Mouse (Mus musculus) neural tube, embryonic 10.5 days (tissue): ENCODE measurements around the gene Ankrd31.
A peak's percentile ranks its signal among the peaks of the same experiment; 100 is the strongest.

Experiments
- DNase-seq: peaks from one replicate; pipeline ENCODE4 v3.0.0-alpha.2; 2017; ENCODE audit warnings: low spot score; ENCODE audit errors: extremely low spot score

Gene Ankrd31

DNA sequence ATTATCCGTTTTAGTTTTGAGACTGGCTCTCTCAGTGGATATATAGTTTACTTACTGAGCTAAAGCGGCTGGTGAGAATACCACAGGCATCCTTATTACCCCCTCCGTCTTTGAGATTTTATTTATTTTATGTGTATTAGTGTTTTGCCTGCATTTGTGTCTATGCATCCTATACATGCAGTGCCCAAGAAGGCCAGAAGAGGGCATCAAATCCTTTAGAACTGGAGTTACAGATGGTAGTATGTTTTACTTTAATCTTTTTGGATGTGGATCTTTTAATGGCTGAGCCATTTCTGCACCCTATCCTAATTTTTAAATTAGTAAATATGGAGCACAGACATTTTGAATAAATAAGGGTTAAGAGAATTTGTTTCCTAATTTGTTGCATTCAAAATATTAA is 107.1 kb downstream of the Ankrd31 start:
- DNase-seq, result peak; percentile 65

DNA sequence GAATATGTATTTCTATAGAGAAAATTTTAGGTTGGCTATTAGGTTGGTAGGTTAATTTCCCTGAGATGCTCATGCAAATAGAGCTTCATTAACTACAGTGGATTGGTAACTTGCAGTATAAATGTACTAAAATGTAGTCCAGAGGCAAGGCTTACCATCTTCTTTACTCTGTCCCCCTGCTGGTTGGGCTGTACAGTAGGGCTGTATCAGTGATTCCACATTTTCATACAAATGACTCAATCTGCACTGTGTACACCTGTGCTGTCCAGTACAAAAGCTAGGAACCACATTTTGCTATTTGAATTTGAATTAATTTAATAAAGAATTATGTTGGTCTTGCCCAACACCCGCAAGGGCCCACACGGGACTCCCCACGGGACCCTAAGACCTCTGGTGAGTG is 111.1 kb downstream of the Ankrd31 start:
- DNase-seq, result no peak

DNA sequence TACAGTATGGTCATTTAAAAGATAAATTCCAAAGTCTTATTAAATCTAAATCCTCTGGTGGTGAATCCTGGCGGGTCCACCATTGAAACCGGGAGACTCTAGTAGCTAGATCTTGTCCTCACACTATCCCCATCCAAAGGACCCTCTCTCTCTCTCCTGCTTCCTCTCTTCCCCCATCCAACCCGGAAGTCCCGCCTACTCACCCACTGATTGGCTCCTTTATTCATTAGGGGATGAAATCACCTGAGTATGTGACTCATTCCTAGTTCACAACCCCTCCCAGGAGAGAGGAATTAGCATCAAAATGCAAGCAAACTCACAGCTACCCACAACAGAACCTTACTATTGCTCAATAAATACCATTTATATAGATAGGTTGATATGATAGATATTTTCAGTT is 122.7 kb downstream of the Ankrd31 start:
- DNase-seq, result no peak

DNA sequence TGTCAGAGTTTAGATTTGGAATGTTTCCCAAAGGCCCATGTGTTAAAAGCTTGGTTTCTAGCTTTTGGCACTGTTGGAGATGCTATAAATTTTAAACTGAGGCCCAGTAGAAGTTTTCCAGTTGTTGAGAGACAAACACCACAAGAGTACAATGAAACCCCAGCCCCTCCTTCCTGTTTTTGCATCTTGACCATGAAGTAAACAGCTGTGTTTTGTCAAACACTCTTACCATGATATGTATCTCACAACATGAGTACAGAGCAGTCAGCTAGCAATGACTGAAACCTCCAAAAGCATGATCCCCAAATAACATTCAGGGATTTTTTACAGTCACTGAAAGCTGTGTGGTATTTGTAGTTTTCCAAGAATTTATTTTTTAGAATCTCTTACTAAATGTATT is 126.0 kb downstream of the Ankrd31 start:
- no peak for DNase-seq

DNA sequence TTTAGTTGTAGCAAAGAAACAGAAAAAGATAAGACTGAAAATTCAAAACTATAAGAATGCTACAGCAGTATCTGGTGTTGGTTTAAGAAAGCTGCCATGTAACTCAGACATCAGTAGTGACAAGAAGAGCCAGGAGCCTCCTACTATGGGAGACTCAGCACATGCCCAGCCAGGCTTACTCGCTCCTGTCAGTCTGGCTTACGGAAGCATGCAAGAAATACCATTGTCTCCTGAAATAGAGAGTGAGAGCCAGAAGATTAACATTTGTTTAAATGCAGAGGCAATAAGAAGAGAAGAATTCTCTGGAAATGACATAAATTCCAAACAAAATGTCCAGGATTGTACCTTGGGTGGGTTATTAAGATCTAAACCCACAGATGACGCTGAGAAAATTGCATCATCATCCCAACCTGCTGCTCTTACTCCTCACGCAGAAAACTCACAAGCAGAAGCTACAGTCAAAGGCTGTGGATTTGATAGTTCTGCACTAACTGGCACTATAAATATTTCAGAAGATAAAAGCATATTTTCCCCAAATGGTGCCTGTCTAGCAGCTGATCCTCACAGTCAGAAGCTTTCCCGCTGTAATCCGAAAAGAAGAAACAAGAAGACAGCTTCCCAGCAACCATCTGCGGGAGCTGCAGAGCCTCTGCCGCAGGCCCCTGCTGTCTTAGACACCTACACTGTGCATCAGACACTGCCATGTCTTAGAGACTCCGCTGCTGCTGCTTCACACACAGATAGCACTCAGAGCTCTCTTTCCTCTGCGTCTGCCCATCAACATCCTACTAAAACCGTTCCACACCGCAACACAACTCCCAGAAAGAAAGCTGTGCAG is 130.4 kb downstream of the Ankrd31 start:
- no peak for DNase-seq

DNA sequence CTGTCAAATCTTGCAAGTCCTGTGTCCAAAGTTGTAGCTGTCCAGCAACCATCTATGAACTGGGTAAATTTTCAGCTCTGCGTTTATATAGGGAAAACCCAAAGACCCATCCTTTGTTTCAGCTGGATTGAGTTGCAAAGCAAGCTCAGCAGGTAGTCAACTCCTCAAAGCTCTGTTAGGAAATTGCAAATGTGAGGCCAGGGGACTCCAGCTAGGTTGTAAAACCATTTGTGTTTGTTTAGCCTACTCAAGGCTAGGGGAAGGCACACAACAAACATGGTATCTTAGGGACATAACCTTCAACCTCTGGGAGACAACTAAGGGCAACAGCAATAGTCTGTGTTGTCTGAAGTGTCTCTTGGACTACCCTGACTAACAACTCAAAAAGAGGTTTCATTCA is 136.5 kb downstream of the Ankrd31 start:
- no peak for DNase-seq

DNA sequence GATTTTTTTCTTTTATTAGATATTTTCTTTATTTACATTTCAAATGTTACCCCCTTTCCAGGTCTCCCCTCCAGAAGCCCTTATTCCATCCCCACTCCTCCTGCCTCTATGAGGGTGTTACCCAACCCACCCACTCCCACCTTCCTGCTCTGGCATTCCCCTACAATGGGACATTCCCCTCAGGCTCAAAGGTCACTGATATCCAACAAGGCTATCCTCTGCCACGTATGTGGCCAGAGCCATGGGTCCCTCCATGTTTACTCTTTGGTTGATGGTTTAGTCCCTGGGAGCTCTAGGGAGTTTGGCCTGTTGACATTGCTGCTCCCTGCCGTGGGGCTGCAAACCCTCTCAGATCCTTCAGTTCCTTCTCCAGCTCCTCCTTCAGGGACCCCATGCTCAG is 141.9 kb downstream of the Ankrd31 start:
- no peak for DNase-seq

DNA sequence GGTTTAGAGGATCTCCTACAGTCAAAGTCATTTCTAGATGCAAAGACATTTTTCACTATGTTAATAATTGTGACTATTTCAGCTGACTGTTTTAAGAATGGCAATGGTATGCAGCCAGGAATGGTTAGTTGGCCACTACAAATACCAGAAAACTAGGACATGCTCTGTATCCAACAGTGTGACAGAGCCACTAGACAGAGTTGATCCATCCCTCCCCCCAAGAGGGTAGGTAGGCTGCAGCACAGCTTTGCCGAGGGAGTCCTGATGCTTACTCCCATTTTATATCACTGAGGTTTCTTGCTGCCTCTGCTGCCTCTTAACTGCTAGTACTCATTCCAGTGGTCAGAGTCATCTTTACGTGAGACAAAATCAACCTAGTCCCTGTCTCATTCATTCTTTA is 147.1 kb downstream of the Ankrd31 start:
- DNase-seq, result no peak

DNA sequence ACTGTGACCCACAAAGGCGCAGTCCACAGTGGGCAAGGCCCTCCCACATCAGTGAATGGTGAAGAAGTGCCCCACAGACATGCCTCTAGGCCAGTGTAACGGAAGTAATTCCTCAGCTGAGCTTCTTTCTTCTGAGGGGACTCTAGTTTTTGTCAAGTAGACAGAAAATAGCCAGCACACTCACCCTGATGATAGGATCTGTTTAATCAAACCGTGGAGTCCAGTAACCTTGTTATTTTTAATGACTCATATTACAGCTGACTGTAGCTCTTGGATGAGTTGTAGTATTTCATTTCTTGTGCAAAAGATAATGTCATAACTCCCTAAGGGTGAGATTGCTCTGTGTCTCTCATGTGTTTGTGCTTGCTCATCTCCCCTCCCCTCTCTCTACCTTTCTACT is 158.6 kb downstream of the Ankrd31 start:
- no peak for DNase-seq

DNA sequence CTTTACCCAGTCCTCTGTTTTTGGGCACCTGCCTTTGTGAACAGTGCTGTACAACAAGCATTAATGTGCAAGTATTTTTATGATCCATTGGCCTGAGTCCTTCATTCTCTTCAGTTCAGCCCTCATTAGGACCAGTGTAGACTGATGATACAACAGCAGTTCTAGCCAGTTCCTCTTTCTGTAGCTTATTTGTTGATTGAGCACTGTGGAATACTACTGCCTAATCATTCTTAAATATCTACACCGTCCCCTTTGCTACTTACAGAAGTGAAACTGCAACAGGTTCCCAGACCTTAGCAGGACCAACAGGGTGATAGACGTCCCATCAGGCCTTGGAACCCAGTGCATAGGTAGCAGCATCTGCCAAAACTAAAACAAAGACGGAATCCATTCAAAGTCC is 163.1 kb downstream of the Ankrd31 start:
- DNase-seq, result no peak

DNA sequence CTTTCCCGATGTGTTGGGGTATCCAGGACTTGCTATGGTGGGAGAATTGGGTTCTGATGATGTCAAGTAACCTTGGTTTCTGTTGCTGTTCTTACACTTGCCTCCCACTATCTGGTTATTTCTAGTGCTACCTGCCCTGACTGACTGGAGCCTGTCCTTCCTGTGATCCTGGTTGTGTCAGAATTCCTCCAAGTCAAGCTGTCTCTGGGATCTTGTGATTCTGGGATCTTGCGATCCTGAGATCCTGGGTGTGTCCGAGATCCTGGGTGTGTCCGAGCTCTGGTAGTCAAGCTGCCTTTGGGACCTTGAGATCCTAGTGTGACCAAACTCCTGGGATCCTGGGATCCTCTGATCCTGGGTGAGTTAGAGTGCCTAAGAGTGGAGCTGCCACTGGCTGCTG is 175.1 kb downstream of the Ankrd31 start:
- peak; percentile 9 for DNase-seq

DNA sequence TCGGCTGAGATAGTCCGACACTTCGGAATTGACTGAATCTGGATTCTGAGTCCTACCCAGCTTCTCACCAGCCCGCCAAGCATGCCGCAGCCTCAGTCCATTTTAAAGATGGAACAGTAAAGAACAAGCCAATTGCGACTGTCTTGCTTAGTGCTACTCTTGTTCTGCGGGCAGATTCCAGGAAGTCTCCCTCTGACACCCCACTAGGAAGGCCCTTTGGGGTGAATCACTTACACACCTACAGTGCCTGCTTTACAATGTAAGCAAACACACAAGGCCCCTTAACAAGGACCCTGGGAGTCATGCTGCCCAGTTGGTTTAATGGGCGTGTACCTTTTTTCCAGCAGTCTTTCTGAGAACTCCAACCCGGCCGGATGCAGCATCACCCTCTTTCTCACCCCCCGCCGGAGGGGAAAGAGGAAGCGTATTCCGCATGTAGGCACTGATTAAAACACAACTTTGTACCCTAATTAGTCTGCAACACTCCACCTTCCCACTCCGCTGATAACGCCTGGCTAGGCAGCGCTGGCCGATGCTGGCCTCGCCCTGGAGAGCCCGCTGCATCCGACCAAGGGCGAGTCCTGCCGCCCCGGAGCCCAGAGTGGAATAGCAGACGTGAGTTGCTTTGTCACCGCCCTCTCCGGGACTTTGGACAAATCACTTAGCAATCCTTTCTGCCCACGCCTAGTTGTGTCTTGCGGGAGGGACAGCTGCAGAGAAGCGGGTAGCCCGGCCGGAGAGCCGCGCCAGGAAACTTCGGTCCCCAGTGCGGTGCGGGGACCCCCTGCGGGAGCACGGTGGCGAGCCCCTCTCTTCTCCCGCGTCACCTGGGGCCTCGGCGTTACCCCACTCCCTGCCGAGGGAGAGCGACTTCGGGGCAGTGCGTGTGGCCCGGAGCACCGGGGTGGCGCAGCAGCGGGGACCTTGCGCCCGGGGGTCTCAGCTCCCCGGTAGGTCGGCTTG is 176.2 kb downstream of the Ankrd31 start, which contains the start of gene Gcnt4:
Gcnt4 (plus strand) TSS at position 691 of the 963 bp plus-strand sequence.
- DNase-seq, result peak; percentile 78

DNA sequence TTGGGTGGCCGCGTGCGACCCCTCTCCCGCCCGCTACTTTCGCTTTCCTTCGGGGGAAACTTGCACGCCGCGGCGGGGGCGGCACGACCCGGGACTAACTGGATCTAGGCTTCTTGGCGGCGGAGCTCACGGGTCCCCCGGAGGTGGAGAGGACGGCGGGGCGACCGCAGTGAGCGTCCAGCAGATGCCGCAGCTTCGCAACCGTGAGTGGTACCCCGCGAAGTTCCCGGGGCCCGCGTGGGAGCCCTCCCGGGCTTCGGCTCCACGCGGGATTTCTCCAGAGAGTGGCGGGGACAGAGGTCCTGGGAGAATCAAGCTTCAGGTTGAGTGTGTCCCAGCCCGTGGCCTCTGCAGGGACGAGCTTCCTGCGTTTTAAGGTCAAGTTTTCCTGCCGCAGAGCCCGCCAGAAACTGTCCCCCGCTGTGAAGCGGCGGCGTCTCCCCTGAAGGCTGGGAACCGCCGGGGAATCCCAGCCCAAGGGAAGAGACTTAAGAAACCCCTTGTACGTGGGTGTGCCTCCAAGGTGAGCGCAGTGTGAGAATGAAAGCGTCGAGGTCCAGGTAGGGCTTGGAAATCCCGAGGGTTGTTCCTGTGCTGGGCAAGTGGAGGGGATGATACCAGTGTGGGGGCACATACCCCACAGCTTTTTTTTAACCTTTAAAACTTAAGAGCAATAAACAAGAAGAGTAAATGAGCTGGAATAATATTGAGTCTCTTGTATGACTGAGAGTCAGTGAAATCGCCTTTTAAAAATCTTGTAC is 177.1 kb downstream of the Ankrd31 start:
- DNase-seq, result peak; percentile 69

DNA sequence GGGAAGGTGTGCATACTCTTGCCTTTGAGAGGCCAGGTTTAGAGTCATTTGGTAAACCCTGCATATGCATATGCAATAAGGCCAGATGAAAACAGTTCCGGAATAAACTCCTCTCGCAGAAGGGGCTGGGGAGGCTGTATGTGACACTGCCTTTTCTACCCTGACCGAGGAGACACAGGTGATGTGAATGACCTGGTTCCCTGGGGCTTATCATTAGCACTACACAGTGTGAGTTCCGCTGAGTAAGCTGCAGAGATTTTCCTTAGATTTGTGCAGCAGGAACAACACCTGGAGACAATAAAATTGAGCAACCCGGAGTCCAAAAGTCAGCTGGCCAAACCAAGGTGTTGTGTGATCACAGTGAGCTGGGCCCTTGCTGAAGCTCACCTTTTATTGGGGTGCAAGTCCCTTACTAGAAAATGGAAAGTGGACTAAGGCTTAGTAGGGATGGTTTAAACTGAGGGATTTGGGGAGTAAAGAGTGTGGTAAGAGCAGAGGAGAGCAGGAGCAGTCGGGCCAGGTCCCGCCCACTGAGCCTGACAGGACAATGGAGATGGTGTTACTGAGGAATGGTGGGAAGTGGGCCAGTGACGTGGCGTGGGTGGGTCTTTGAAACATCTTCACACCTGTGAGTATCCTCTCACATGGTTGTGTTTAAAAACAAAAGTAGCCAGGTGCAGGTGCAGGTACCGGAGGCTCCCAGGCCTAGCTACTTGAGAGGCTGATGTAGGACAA is 178.1 kb downstream of the Ankrd31 start:
- no peak for DNase-seq

DNA sequence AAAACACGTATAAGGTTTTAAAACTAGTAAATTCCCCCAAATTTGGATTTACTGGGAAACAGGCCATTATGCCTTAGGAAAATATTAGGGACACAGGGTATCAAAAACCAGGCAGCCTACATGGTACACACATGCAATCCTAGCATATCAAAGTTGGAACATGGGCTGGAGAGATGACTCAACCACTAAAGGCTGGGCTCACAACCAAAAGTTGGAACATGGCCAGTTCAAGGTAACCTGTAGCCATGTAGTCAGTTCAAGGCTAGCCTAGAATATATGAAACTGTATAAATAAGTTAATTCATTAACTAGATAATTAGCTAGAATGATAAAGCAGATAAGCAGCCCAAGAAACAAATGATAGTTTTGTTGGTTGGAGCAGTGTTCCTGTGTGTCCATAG is 179.7 kb downstream of the Ankrd31 start:
- no peak for DNase-seq

DNA sequence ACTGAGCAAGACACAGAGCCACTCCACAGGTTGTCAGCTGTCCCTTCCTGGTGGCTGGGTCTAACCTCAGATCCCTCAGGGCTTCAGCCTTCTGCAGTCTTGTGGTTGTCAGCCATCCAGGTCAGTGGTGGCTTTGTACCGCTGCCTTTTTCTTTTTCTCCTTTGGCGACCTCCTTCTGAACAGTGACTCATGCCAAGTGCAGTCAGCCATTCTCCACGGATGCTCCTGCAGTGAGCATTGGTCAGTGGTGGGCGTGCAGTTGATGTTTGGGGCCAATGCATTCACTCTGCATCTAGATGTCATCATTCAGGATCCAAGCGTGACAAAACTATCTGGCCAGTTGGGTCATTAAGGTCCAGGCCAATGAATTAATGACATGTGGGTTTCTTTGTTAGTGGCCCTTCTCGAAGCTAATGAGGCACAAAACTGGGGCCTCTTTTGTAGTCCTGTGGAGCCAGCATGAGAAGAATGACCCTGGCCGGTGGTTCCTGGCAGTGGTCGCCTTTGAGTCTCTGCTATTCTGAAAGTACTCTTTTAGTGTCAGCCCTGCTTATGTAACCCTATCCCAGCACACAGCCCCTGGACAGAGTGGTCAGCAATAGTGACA is 180.5 kb downstream of the Ankrd31 start:
- peak; percentile 48 for DNase-seq

DNA sequence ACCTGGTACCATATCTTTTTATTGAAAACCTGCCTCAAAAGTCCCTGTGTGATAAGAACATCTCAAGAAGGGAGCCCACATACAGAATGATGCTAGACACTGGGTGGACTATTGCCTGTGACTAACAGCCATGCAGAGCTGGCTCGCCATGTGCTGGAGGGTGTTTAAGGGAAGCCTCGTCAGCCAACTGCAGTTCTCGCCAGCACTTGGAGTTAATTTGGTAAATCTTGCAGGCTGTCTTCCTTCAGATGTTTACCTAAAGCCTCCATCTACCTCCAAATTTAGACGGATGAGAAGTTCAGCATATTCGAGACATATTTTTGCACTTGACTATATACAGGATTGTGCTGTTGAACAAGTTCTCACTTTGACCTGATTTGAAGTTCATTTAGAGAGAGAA is 184.7 kb downstream of the Ankrd31 start:
- no peak for DNase-seq

DNA sequence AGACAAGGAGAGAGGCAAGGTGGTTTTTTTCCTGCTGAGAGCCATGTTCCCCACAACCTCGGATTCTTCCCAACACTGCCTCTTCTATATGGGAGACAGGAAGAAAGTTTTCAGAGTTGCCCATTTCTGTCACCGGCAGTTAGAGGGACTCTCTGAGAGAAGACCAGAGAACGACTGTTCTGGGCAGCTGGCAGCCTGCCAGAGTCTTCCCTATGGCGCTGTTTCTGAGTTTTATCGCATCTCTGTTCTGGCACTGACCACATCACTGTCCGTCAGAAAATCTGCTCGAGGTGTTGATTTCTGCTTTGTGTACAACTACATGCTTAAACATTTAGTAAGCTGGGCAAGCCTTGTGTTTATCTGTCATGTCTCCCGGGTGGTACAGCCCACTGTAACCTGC is 185.3 kb downstream of the Ankrd31 start:
- DNase-seq, result no peak

DNA sequence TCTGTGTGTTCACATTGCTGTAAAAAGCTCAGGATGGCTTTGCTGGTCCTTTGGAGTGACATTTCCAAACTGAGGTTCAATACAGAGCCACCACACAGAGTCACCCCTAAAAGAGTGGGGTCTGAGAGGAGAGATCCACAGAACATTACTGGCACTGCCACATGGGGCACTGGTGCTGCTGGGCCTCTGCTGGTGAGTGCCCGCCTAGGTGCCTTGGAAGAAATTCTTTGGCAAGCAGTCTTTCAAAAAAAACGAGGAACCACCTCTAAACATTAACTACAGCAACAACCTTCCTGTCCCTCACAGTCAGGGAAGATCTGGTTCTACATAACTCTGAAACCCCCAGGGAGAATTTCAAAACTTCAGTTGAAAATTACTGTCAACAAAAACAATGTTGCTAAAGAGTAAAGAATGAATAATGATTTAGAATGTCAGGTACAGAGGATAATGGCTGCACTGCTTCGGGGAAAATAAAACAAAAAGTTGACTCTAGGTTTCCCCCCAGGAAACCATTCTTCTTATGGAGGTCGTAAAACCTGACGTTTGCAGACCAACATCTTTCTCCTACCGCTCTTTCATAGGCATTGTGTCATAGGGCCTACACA is 188.2 kb downstream of the Ankrd31 start:
- no peak for DNase-seq

DNA sequence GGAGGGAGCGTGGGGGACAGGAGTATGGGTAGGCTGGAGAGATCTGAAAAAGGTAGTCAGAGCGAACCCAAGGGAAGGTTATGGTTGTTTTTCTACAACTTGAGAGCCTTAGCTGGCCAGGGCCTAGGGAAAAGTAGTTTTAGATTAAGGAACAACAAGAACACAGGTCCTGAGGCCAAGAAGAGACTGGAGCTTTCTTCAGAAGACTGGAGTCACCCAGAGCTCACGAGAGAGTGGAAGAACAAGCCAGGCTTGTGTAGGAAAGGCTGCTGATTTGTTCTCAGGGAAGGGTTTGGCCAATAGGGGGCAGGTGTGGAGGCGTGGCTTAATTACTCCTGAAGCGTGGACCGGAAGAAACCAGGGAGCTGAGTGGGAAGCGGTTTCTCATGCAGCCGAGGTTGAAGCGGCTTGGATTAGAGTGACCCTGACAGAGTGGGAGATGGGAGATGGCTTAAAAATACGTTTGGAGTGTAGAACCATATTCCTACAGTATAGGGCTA is 189.0 kb downstream of the Ankrd31 start:
- no peak for DNase-seq
